Mouse (Mus musculus) ovary, postnatal 36 days (tissue): Measurements from ENCODE around the gene Gse1.

Source experiments
- DNase-seq: peaks from one replicate; pipeline ENCODE4 v3.0.0; 2022; ENCODE audit warnings: low spot score, mixed read lengths

The Gse1 gene

DNA sequence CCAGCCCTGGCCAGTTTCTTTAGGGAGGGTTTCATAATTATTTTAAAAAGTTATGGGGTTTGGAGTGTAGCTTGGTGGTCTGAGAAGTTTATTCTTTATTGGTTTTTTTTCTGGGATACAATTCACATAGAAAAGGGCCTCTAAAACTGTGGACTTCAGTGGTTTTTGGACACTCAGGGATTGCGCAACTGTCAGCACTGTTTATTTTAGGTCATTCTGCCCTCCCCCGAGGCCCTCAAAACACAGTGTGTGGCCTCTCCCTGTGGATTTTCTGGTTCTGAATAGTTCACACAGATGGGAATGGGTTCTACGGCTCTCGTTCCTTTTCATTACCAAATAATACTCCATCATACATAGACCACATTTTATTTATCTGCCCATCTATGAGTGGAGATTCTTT lies 15.0 kb downstream of the Gse1 start:
- DNase-seq, result no peak

DNA sequence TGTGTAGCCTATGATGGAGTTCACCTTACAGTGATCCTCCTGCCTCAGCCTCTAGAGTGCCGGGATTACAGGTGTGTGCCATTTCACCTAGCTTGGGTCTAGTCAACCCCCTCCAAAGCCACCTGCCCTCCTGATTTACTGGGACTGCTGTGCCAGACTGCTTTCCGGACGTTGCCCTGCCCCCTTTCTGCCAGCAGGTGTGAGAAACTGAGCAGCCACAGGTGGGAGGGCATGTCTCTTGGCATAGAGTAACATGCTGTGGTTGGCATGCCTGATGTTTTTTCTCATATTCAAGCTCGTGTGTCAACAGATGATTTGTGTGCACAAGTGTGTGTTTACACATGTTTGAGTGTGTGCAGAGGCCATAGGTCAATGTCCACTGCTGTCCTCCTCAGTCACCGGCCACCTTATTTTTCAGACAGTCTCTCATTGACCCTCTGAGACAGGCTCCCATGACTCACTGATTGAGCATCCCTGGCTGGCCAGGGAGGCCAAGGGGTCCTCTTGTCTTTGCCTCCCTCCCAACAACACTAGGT lies 15.7 kb downstream of the Gse1 start:
- no peak for DNase-seq

DNA sequence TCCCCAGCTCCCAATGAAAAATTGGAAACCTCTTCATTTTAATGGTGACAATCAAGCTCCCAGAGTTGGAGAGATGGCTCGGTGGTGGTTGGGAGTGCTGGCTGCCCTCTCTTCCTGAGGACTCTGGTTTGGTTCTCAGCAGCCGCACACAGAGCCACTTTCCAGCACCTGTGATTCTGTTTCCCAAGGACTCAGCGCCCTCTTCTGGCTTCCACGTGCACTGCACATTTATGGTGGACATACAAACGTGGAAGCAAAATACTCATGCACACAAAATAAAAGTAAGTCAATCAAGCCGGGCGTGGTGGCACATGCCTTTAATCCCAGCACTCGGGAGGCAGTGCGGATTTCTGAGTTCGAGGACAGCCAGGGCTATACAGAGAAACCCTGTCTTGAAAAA lies 16.3 kb downstream of the Gse1 start:
- DNase-seq, result no peak

DNA sequence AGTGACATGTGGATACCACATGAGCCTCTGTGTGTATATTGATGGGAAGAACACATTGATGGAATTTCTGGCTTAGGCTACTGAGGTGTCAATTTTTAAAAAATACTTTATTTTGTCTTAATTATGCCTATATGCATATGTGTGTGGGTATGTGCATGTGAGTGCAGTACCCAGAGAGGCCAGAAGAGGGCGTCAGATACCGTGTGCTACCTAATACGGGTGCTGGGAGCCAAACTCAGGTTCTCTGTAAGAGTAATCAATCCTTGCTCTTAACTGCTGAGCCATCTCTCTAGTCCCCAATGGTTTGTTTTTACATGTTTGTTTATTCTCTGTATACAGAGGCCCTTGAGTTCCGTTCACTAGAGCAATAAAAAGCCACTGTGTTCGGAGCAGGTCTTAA lies 19.4 kb downstream of the Gse1 start:
- DNase-seq, result no peak

DNA sequence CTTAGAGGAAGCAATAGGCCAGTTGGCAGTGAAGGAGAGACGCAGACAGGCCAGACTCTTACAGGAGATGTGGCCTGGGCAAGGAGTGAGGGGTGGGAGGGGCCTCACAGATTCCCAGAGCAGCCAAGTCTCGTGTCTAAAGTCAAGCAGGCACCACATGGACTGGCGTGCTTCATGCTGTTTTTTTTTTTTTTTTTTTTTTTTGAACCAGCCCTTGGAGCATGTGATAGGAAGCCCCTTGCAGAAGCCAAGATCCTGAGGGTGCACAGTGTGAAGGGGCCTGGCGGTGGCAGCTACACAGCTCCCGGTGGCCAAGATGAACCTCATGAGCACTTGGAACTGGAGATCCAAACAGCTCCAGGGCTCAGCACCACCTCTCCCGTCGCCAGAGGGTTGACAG lies 19.8 kb downstream of the Gse1 start:
- no peak for DNase-seq

DNA sequence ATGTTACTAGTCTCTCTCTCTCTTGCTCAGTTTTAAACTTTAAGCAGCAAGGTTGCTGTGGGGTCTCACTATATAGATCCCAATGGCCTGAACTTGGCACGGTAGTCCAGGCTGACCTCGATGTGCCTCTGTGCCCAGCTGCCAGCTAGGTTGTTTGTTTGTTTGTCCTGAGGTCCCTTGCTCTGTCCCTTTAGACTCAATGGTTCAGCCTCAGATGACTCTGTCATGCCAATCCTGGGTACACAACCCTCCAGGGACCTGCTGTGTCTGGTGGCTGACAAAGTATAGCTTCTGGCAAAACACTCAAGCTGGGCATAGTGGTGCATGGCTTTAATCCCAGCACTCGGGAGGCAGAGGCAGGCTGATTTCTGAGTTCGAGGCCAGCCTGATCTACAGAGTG lies 20.2 kb downstream of the Gse1 start:
- no peak for DNase-seq

DNA sequence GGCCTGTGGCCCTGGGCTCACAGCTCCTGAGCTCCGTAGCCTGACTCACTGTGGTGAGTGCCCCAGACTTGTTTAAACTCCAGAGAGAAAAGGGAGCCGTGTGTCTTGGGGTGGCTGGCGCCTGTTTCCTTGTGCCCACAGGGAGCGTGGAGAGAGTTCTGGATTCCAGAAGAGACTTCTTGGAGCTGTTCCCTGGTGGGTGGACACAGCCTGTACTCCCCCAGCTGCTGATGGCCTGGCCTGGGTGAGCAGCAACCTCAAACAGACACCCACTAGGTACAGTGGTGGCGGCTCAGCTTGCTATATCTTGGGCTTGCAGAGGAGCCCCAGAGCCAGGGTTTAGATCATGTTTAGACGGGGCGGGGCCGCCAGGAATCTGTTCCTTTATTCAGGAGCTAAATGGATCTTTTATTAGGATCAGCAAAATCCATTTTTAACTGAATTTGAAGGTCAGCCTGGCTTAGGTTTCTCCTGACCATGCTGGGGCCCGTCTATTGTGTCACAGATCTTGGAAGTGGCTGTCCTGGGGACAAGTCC lies 21.6 kb downstream of the Gse1 start:
- DNase-seq, result no peak

DNA sequence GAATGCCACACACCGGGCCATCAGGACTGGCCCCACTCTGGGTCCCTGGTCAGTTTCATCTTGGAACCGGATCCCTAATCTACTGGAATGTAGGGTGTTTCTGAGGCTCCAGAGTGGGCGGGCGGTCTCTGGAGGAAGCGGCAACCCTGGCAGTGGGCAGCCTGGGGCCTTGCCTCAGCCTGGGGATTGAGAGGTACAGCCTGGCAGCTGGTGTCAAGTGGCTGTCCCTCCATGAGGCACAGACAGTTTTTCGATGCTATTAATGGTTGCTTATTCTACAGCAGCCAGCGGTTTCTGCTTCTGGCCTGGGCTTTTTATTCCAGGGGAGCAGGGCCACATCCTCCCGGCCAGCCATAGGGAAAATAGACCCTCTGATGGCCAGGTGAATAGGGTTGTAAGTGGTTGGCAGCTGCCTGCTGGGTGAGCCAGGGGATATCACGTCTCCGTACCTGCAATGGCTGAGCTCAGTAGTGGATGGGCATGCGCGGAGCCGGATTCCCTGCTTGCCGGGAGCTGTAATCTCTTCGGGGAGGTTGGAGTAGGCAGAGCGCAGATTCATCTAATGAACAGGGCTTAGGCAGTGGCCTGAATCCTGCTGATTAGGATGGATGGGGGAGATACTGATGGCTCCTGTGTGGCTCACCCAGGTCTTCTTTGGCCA lies 22.6 kb downstream of the Gse1 start:
- no peak for DNase-seq

DNA sequence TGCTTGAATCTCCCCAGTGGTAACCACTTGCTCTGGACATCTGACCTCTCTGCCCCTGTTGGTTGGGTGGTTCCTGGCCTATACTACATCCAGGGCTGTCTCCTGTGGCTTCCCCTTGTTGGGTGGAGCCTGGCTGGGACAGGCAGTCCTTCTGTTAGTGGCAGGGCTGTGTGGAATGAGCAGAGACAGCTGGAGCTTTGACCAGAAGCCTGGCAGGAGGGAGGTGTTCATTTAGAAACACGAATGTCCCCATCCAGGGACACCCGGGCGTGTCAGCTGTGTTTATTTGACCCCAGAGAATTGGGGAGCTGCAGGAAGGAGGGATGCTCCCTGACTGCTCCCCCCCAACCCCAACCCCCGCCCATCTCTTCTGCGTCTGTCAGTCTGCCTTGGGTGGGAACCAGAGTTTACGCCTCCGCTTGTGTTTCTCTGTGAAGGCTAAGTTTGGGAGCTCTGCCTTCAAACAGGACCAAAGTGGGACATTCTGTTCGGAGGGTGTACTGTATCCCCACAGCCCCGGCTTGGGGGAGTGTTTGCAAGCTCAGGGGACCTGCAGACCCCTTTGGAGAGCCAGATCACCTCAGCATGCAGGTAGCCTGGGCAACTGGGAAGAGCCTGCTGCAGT lies 23.3 kb downstream of the Gse1 start:
- DNase-seq, result no peak

DNA sequence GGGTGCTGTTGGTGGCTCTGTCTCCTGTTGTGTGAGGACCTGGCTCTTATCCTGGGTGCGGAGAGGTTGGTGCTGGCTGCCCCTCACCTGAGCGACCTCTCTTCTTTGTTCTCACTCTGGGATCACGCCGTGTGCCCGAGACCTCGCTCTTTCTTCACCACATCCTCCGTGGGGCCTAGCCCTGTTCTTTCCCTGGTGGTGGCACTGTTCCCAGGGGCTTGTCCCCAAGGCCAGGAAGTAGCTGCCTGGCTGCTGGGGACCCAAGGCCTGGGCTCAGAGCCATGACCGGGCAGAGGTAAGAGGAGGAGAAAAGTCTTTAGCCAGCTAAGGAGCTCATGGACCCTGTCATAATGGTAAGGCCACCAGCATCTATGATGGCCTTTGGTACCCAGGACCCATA lies 25.4 kb downstream of the Gse1 start:
- no peak for DNase-seq

DNA sequence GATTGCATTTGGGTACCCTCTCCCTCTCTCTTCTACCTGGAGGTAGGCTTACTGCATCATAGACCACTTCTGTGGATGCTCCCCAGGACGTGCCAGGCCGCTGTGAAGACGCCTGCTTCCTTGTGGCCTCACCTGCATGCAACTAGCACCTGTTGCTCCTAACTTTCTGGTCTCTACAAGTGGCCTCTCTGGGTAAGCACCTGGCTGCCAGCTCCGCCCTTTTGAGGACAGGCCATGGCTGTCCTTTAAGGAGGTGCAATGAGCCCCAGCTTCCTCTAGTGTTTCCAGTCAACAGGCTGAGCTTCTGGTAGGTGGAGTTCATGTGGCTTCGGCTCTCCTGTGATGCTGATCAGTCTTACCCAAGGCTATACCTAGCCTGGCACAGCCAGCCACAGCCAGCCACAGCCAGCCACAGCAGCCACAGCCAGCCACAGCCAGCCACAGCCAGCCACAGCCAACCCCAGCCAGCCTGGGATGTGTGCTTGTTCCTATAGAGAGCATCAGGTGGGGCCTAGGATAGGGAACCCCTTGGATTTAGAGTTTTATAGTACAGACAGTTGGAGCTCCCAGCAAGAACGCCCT lies 27.2 kb downstream of the Gse1 start:
- DNase-seq, result no peak

DNA sequence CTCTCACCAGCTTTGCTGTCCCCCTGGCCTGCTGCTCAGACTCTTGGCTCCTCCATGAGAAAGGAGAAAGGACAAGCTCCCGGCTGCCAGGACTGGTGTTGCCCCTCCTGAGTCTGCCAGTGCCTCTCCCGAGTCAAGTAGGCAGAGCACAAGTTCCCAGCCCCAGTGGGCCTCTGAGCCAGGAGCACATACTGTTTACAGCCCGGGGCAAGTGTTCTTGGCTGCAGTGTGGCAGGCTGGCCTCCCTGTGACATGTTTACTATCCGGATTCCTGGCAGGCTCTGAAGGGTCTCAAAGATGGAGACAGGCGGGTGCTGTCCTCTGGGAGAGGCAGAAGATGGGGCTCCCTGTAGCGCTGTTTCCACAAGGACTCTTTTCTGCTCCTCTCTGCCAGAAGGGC lies 28.7 kb downstream of the Gse1 start:
- no peak for DNase-seq

DNA sequence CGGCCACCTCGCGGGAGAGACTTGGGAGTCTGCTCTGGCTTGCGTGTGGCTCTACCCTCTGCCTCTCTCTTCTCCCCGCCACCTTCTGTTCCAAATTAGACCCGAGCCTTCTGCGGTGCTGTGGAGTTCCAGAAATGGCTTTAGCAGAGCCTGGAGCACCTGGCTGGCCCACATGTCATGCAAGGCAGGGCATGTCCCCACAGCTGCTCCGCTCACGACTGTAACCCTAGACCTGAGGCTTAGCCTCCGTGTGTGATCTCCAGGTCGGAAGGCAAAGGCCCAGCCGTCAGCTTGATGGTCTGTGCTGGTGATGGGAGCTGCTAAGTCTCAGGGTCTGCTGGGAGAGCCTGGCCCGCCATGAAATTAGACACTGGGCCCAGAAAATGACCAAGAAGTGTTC lies 30.9 kb downstream of the Gse1 start:
- DNase-seq, result no peak

DNA sequence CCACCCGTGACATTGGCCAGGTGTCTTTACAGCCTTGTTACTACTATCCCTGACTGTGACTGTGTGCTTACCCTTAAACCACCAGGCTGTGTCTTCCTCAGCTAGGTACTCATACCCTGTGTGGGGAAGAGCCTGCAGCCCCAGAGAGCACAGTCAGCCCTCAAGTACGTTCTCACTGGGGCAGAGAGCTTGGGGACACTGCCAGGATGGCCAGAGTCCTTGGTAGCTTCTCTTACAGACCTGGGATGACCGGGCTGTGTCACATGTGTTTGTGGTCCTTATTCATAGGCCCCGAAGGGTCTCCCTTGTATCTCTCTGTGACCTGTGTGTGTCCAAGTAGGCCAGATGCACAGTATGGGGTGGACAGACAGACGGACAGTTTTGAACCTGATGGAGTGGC lies 32.4 kb downstream of the Gse1 start:
- DNase-seq, result no peak

DNA sequence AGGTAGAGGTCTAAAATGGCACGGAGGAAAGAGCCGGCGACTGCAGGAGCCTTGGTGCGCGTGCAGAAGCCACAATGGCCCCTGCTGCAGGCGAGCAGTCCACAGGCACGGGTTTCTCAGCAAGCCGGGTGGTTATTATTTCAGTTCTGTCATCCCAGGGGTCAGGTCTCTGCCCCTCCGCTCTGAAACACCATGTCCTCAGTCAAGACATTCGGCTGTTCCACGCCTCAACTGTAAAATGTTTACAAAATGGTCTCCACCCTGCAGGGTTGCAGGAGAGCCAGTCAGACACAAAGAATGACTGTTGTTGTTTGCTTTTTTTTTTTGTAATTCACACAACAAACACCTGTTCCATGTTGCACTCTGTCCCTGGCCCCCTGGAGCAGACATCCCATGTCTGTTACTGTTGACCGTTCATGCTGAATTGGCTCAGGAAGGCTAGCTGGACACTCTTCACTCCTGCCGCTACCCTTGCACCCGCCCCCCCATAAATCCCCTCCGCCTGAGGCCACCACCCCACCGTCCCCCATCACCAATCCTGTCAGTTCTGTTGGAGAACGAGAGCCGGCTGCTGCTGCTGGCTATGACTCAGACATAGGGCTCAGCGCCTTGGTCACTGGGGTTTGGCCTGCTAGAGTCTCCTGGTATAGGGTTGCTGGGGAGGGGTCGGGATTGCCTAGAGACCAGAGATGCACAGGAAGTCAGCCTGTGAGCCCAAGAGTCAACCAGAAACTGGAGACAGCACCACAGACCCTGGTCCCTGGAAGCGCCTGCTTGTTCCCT lies 33.3 kb downstream of the Gse1 start:
- DNase-seq, result no peak

DNA sequence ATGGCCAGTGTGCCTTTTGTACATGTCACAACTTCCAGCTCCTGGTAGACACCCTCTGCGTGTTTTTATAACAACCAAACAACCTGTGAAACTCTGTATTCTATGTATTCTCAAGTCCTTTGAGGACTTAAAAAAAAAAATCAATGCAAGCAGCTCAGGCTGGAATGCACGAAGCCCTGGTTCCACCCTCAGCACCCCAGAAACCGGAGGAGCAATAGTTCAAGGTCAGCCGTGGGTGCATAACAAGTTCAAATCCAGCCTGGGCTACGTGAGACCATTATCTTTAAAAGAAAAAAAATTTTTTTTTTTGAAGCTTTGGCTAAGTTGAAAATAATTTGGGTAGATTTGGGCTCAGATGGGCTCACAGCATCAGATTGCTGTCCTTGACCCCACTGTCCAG lies 35.6 kb downstream of the Gse1 start:
- no peak for DNase-seq

DNA sequence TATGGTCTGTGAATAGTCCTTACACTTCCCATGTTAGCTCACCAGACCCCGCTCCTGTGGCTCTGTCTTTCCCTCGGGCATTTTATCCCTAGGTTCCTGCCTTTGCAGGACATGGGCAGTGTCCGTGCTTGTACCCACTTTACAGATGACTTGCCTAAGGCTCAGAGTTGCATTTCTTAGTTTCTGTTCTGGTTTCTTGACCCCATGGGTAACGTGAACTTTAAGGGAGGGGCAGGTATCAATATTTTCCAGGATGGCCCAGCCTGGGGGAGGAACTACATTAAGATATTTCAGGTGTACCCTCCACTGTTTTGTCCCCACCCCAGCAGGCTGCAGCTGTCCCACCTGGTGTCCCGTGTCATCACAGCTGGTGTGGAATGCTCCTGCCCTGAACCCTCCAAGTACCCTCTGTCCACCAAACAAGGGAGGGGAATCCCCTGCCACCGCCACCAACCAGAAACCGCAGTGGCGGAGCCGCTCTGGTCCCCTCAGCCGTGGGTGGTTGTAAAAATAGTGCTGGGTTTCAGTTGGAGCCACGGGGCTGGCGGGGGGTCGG lies 36.2 kb downstream of the Gse1 start:
- no peak for DNase-seq

DNA sequence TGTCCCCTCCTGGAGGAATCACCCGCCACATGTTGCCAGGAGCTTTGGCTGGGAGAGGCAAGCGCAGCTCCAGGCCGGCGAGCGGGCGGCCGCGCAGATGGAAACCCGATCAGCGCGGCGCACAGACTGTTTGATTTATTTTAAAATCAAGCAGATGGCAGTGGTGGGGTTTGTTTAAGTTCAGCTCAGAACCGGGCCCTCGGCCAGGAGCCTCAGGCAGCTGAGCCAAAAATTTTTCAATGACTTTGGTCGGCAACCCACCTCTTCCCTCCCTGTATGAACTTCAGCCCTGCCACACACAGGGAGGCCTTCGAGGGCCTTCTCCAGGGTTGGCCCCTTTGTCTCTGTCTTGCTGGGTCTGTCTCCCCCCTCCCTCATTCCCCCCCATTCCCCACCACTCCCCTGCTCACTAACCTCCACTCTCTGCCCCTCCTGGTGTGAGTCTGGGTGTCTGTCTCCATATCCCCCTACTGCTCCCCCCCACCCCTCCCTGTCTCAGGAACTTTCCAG lies 36.7 kb downstream of the Gse1 start:
- DNase-seq, result peak; percentile 74

DNA sequence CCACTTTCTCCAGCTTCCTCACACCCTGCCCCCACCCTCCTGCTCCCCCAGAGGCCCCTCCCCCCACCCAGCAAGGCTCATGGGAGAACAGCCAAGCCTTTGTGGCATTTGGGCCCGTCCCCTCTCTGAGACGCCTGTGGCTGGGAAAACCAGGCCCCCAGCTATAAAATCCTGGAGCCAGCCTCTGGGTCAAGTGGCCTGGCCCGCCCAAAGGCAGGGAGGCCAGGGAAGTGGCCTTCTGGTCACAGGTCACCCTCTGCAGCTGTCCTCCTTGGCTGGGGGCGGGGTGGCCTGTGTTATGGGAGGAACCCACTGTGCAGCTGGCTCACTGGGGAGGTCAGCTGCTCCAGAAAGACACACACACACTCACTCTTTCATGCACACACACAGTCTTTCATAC lies 37.2 kb downstream of the Gse1 start:
- peak; percentile 66 for DNase-seq

DNA sequence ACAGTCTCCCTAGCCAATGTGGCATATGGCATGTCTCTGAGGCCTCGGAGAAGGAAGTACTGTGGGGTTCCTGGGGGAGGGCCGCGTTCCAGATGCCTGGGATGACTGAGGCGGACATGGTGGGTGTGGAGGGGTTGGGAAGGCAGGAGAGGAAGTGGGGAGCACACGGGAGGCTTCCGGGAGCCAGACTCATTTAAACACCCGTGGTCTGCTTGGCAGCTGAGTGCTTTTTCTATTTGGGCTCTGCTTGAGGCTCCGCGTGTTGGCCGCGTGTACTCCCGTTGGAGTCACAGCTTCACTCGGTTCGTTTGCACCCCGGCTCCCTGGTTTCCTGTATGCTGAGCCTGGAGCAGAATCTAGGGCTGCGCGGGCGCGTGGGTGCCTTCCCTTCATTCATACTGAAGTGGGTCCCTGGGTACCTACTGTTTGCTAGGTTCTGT lies 40.3 kb downstream of the Gse1 start:
- DNase-seq, result no peak

DNA sequence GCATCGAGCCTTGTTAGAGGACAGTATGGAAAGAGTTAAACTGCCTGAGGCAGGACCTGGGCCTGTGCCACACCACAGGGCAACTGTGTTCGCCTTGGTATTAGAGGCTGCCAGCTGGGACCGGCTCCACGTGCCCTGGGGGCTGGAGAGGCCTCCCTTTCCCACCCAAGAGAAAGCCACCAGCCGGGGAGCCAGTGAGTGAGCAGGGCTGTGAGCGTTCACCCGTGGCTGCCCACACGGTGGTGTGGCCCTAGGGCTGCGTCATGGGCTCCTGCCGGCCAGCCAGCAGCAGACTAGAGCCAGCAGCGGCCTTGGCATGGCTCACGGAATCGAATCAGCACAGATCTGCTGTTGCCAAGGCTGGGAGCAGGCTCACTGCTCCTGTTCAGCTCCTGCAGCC lies 42.2 kb downstream of the Gse1 start:
- DNase-seq, result peak; percentile 70

DNA sequence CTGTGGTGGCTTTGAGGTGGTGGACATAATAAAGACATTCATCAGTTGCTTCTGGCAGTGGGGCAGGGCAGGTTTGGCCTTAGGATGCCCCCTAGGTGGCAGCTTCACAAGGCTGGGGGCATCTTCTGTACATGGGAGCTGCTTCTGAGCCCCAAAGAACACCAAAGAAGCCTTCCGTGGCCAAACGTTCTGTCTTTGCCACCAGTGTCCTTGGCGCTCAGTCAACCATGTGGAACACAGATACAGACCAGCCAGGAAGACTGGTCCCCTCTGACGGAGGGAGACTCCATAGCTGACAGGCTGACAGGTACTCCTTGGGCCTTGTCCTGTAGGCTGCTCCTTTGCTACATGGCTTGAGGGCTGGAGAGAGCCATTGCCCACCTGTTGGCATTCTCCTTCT lies 45.2 kb downstream of the Gse1 start:
- no peak for DNase-seq
